10 mouse cellular contexts compared by ENCODE assay signal in genomic region chr19:47180011-47180410, GRCm38 (mm10). TPM values are rescaled to one million over a fixed set of nuclear protein-coding genes. Genes with fewer than 3 reads are reported as not detected.
DNase-seq lines count a peak whose midpoint lies in the region; ATAC-seq and TF ChIP-seq lines count a peak whose summit lies in the region.
"Had no signal": no experiment of that assay in that cellular context is flagged by ENCODE, and none has a peak within 500 bp of the region (broad histone marks: within the 10 kb centered on the region; RNA-seq: fewer than 3 reads in every experiment).

No protein-coding gene starts in this region.

- TF ChIP-seq CTCF in lung, postnatal 0 days (IDR thresholded peaks at IDR 0.05): no peak
- TF ChIP-seq CTCF in lung, adult 2 months (IDR thresholded peaks at IDR 0.05; ENCODE audit: insufficient read depth, low read length): no peak
- no peak for TF ChIP-seq CTCF in gastrocnemius, adult 2 months (IDR thresholded peaks at IDR 0.05)

- H3K9ac ChIP-seq in lung, postnatal 0 days (replicated peaks; ENCODE audit: low read depth): no peak overlapping the region
- peak overlapping the region; percentile 62 for H3K9ac ChIP-seq in forebrain, embryonic 15.5 days (replicated peaks)
- no peak overlapping the region for H3K9ac ChIP-seq in limb, embryonic 14.5 days (ENCODE audit: low read depth, low read length, severe bottlenecking)

- ATAC-seq in lung, postnatal 0 days: no peak
- no peak for ATAC-seq in forebrain, embryonic 15.5 days (replicated peaks)
- ATAC-seq in limb, embryonic 14.5 days (ENCODE audit: low FRiP score, low read depth): no peak

- no peaks in the 10 kb centered on the region for H3K9me3 ChIP-seq in lung, postnatal 0 days (ENCODE audit: low read length)
- no peaks in the 10 kb centered on the region for H3K9me3 ChIP-seq in forebrain, embryonic 15.5 days
- peaks cover 5% of the 10 kb centered on the region; the same call in 1 of the 2 replicates for H3K9me3 ChIP-seq in limb, embryonic 14.5 days (ENCODE audit: control insufficient read depth, low read length)

- peaks cover 10% of the 10 kb centered on the region; the same call in 1 of the 2 replicates for H3K4me1 ChIP-seq in lung, postnatal 0 days (ENCODE audit: insufficient read depth, low read depth, low read length)
- no peaks in the 10 kb centered on the region; the same call in 1 of the 2 replicates for H3K4me1 ChIP-seq in lung, adult 2 months (ENCODE audit: control insufficient read depth, insufficient read depth, low read length)
- H3K4me1 ChIP-seq in forebrain, embryonic 15.5 days: peaks cover 18% of the 10 kb centered on the region
- H3K4me1 ChIP-seq in limb, embryonic 14.5 days (ENCODE audit: control insufficient read depth, insufficient read depth, low read length): peaks cover 6% of the 10 kb centered on the region

- 22% methylated on average over 8 of the region's 8 CpGs for WGBS in lung, postnatal 0 days
- WGBS in lung, adult 2 months: 41% methylated on average over 8 of the region's 8 CpGs
- WGBS in forebrain, embryonic 15.5 days: 13% methylated on average over 8 of the region's 8 CpGs
- WGBS in limb, embryonic 14.5 days: 12% methylated on average over 8 of the region's 8 CpGs

- TF ChIP-seq POLR2A in lung, adult 2 months (IDR thresholded peaks at IDR 0.05; ENCODE audit: borderline replicate concordance, extremely low read depth, low read depth, low read length): no peak
- no peak for TF ChIP-seq POLR2A in limb, embryonic 14.5 days (IDR thresholded peaks at IDR 0.05; ENCODE audit: borderline replicate concordance, extremely low read depth, insufficient read depth, insufficient read length)

- TF ChIP-seq EP300 in lung, postnatal 0 days (IDR thresholded peaks at IDR 0.05): no peak

- H3K27ac ChIP-seq in lung, postnatal 0 days (ENCODE audit: low read length): no peak overlapping the region
- no peak overlapping the region for H3K27ac ChIP-seq in forebrain, embryonic 15.5 days (replicated peaks)
- H3K27ac ChIP-seq in limb, embryonic 14.5 days (replicated peaks; ENCODE audit: low read depth, low read length): no peak overlapping the region
- no peak overlapping the region for H3K27ac ChIP-seq in gastrocnemius, adult 2 months

- intact Hi-C loops in gastrocnemius, adult 2 months (cut with DNase I): no loop called here

- H3K36me3 ChIP-seq in lung, postnatal 0 days (ENCODE audit: insufficient read depth, low read length): no peaks in the 10 kb centered on the region
- H3K36me3 ChIP-seq in forebrain, embryonic 15.5 days: no peaks in the 10 kb centered on the region
- no peaks in the 10 kb centered on the region for H3K36me3 ChIP-seq in limb, embryonic 14.5 days (ENCODE audit: control insufficient read depth, insufficient read depth, low read length)

- H3K27me3 ChIP-seq in lung, postnatal 0 days (replicated peaks; ENCODE audit: insufficient read depth, low read length): peaks cover 34% of the 10 kb centered on the region
- peaks cover 26% of the 10 kb centered on the region for H3K27me3 ChIP-seq in forebrain, embryonic 15.5 days
- H3K27me3 ChIP-seq in limb, embryonic 14.5 days (ENCODE audit: control insufficient read depth, insufficient read depth, low read length): peaks cover 17% of the 10 kb centered on the region

- DNase-seq in lung, postnatal 0 days (ENCODE audit: low spot score): no peak
- no peak for DNase-seq in lung, adult 2 months
- no peak for DNase-seq in limb, embryonic 14.5 days (ENCODE audit: low spot score)
- no peak for DNase-seq in urinary bladder, postnatal 25 days (ENCODE audit: low spot score)
- DNase-seq in kidney, postnatal 14 days: no peak
- no peak for DNase-seq in gastrocnemius, adult 2 months
- DNase-seq: right cerebral cortex, postnatal 14 days had no signal

- H3K4me2 ChIP-seq in lung, postnatal 0 days (replicated peaks; ENCODE audit: low read depth, low read length): 0 out of 2 replicates have a peak overlapping the region, but pooled peaks have one; percentile 99
- H3K4me2 ChIP-seq in forebrain, embryonic 15.5 days (replicated peaks): peak overlapping the region; percentile 73
- no peak overlapping the region; the same call in 1 of the 2 replicates for H3K4me2 ChIP-seq in limb, embryonic 14.5 days (replicated peaks; ENCODE audit: low read depth, low read length, severe bottlenecking)

- H3K4me3 ChIP-seq in lung, postnatal 0 days (ENCODE audit: low read depth, low read length): peak overlapping the region; percentile 59; the same call in 1 of the 2 replicates
- no peak overlapping the region for H3K4me3 ChIP-seq in lung, adult 2 months (replicated peaks; ENCODE audit: extremely low read depth, low read depth, low read length)
- peak overlapping the region; percentile 61 for H3K4me3 ChIP-seq in forebrain, embryonic 15.5 days
- H3K4me3 ChIP-seq in limb, embryonic 14.5 days (replicated peaks; ENCODE audit: low read length): peak overlapping the region; percentile 71
- H3K4me3 ChIP-seq in gastrocnemius, adult 2 months: no peak overlapping the region

RNA-seq across cellular contexts. Expression of gene Neurl1a, which starts 1.4 kb away (rescaled TPM):
- polyA plus RNA-seq in lung, postnatal 0 days (2015; fragmentation: Nextera tagmentation; extraction: Ambion mirVana): 1.5 and 2.2 TPM in 2 replicates
- polyA plus RNA-seq in lung, adult 2 months (2012; rRNA removed): 8.3 and 10.1 TPM in 2 replicates
- 7.2 and 7.9 TPM in 2 replicates for polyA plus RNA-seq in forebrain, embryonic 15.5 days (2015; fragmentation: Nextera tagmentation; extraction: Ambion mirVana)
- polyA plus RNA-seq in limb, embryonic 14.5 days (2012; rRNA removed): 10.3 and 11.9 TPM in 2 replicates
- polyA plus RNA-seq in limb, embryonic 14.5 days (2014; fragmentation: Nextera tagmentation; extraction: Ambion mirVana): 6.6 and 8.0 TPM in 2 replicates
- total RNA-seq in gastrocnemius, adult 2 months (2021): 100 to 1,000 TPM; 124 to 133 TPM
- total RNA-seq: hematopoietic stem cell, adult 5-6 weeks had no signal

RNA-seq across cellular contexts. Expression of gene Calhm3, which starts 22.4 kb away (rescaled TPM):
- polyA plus RNA-seq in lung, postnatal 0 days (2015; fragmentation: Nextera tagmentation; extraction: Ambion mirVana): not detected in 2 replicates
- not detected in 2 replicates for polyA plus RNA-seq in lung, adult 2 months (2012; rRNA removed)
- polyA plus RNA-seq in forebrain, embryonic 15.5 days (2015; fragmentation: Nextera tagmentation; extraction: Ambion mirVana): not detected in 2 replicates
- polyA plus RNA-seq in limb, embryonic 14.5 days (2012; rRNA removed): not detected in 2 replicates
- not detected in 2 replicates for polyA plus RNA-seq in limb, embryonic 14.5 days (2014; fragmentation: Nextera tagmentation; extraction: Ambion mirVana)
- not detected for total RNA-seq in gastrocnemius, adult 2 months (2021)
- total RNA-seq: hematopoietic stem cell, adult 5-6 weeks had no signal
- polyA plus RNA-seq: liver, embryonic 16.5 days had no signal

RNA-seq across cellular contexts. Expression of gene Calhm1, which starts 36.0 kb away (rescaled TPM):
- polyA plus RNA-seq in lung, postnatal 0 days (2015; fragmentation: Nextera tagmentation; extraction: Ambion mirVana): not detected in 2 replicates
- polyA plus RNA-seq in lung, adult 2 months (2012; rRNA removed): not detected in 2 replicates
- not detected in 2 replicates for polyA plus RNA-seq in forebrain, embryonic 15.5 days (2015; fragmentation: Nextera tagmentation; extraction: Ambion mirVana)
- not detected in 2 replicates for polyA plus RNA-seq in limb, embryonic 14.5 days (2012; rRNA removed)
- not detected in 2 replicates for polyA plus RNA-seq in limb, embryonic 14.5 days (2014; fragmentation: Nextera tagmentation; extraction: Ambion mirVana)
- not detected for total RNA-seq in gastrocnemius, adult 2 months (2021)
- total RNA-seq: hematopoietic stem cell, adult 5-6 weeks had no signal
- polyA plus RNA-seq: liver, embryonic 16.5 days had no signal

RNA-seq across cellular contexts. Expression of gene Calhm2, which starts 41.9 kb away (rescaled TPM):
- 7.6 and 8.1 TPM in 2 replicates for polyA plus RNA-seq in lung, postnatal 0 days (2015; fragmentation: Nextera tagmentation; extraction: Ambion mirVana)
- 23.7 and 25.8 TPM in 2 replicates for polyA plus RNA-seq in lung, adult 2 months (2012; rRNA removed)
- polyA plus RNA-seq in forebrain, embryonic 15.5 days (2015; fragmentation: Nextera tagmentation; extraction: Ambion mirVana): 1.0 and 1.2 TPM in 2 replicates
- polyA plus RNA-seq in limb, embryonic 14.5 days (2012; rRNA removed): 11.4 and 13.9 TPM in 2 replicates
- 4.7 and 5.2 TPM in 2 replicates for polyA plus RNA-seq in limb, embryonic 14.5 days (2014; fragmentation: Nextera tagmentation; extraction: Ambion mirVana)
- 1 to 10 TPM; 1.6 to 2.3 TPM for total RNA-seq in gastrocnemius, adult 2 months (2021)

Comparison
In these comparisons a context has a peak if more than half of its experiments do, and no peak if none do; other contexts are left out.
1. H3K4me3 ChIP-seq: peak in lung, postnatal 0 days (single experiment), forebrain, embryonic 15.5 days (single experiment) and limb, embryonic 14.5 days (single experiment); none in lung, adult 2 months (single experiment) and gastrocnemius, adult 2 months (single experiment).